Mouse (Mus musculus) lung, postnatal 36 days (tissue): Measurements from ENCODE around the gene Cox4i2.

Experiments used
- DNase-seq: peaks from one replicate; pipeline ENCODE4 v3.0.0; 2022; ENCODE audit warnings: mixed read lengths

The Cox4i2 gene

GRCm38 (mm10) chr2:152771571-152771970 lies 17.6 kb downstream of the Cox4i2 start:
- DNase-seq: no peak

- no peak for DNase-seq
Observed at GRCm38 (mm10) chr2:152772231-152772630, 18.3 kb downstream of the Cox4i2 start.

GRCm38 (mm10) chr2:152775357-152775756 lies 21.4 kb downstream of the Cox4i2 start:
- no peak for DNase-seq

GRCm38 (mm10) chr2:152776019-152776418 lies 22.0 kb downstream of the Cox4i2 start:
- DNase-seq: no peak

- no peak for DNase-seq
Observed at GRCm38 (mm10) chr2:152776435-152776834, 22.5 kb downstream of the Cox4i2 start.

GRCm38 (mm10) chr2:152777081-152777480 lies 23.1 kb downstream of the Cox4i2 start:
- no peak for DNase-seq

GRCm38 (mm10) chr2:152780466-152780865 lies 26.5 kb downstream of the Cox4i2 start:
- DNase-seq: no peak

- DNase-seq: peak; percentile 54
Observed at GRCm38 (mm10) chr2:152781031-152781711, 27.2 kb downstream of the Cox4i2 start.

- DNase-seq: no peak
Observed at GRCm38 (mm10) chr2:152782656-152783055, 28.7 kb downstream of the Cox4i2 start.

GRCm38 (mm10) chr2:152783241-152783640 lies 29.3 kb downstream of the Cox4i2 start:
- no peak for DNase-seq

- DNase-seq: peak; percentile 84
Observed at GRCm38 (mm10) chr2:152784640-152785039, 30.7 kb downstream of the Cox4i2 start.

GRCm38 (mm10) chr2:152785446-152786350 lies 31.7 kb downstream of the Cox4i2 start:
- DNase-seq: peak; percentile 96

- no peak for DNase-seq
Observed at GRCm38 (mm10) chr2:152787136-152787535, 33.2 kb downstream of the Cox4i2 start.

GRCm38 (mm10) chr2:152787543-152787942 lies 33.6 kb downstream of the Cox4i2 start:
- DNase-seq: no peak

- DNase-seq: peak; percentile 88
Observed at GRCm38 (mm10) chr2:152788892-152789421, 35.0 kb downstream of the Cox4i2 start.

- peak; percentile 83 for DNase-seq
Observed at GRCm38 (mm10) chr2:152789591-152789999, 35.6 kb downstream of the Cox4i2 start.

- peak; percentile 89 for DNase-seq
Observed at GRCm38 (mm10) chr2:152792461-152792860, 38.5 kb downstream of the Cox4i2 start.

GRCm38 (mm10) chr2:152793381-152793780 lies 39.4 kb downstream of the Cox4i2 start:
- no peak for DNase-seq

- no peak for DNase-seq
Observed at GRCm38 (mm10) chr2:152794281-152794827, 40.4 kb downstream of the Cox4i2 start.

- no peak for DNase-seq
Observed at GRCm38 (mm10) chr2:152797589-152797988, 43.6 kb downstream of the Cox4i2 start.

- DNase-seq: no peak
Observed at GRCm38 (mm10) chr2:152799954-152800761, 46.2 kb downstream of the Cox4i2 start.

- no peak for DNase-seq
Observed at GRCm38 (mm10) chr2:152800762-152801113, 46.8 kb downstream of the Cox4i2 start.

- DNase-seq: no peak
Observed at GRCm38 (mm10) chr2:152802303-152802702, 48.3 kb downstream of the Cox4i2 start.
